Mouse (Mus musculus): ENCODE data around the gene Armc2. TPM values are rescaled to one million over a fixed set of nuclear protein-coding genes. Genes with fewer than 3 reads are reported as not detected.
"Not testable (repeated sequence)": the region's sequence is repeated elsewhere in the genome, so short reads cannot be mapped to it uniquely, and the experiment has no call there.

Gene Armc2
- polyA plus RNA-seq, 1 experiment: 15.9 TPM

- H3K36me3 ChIP-seq (ENCODE audit: control insufficient read depth, insufficient read depth, low read length): no peaks in the 10 kb centered on the region
- TF ChIP-seq POLR2A (IDR thresholded peaks at IDR 0.05; ENCODE audit: control insufficient read depth, low read depth, low read length): no peak
- TF ChIP-seq CTCF (IDR thresholded peaks at IDR 0.05; ENCODE audit: control insufficient read depth, insufficient read depth, insufficient replicate concordance, low read depth, low read length): no peak
- no peaks in the 10 kb centered on the region for H3K4me1 ChIP-seq (ENCODE audit: control insufficient read depth, insufficient read depth, low read length)
- H3K4me3 ChIP-seq (ENCODE audit: control insufficient read depth, low read depth, low read length): no peak overlapping the region
- H3K27me3 ChIP-seq (ENCODE audit: control insufficient read depth, insufficient read depth, low read length): no peaks in the 10 kb centered on the region
- H3K27ac ChIP-seq (ENCODE audit: control insufficient read depth, insufficient read depth, low read depth, low read length): no peak overlapping the region
Measured at GRCm38 (mm10) chr10:41957421-41958225, 60.6 kb downstream of the Armc2 start.

GRCm38 (mm10) chr10:41953528-41953864 is 64.7 kb downstream of the Armc2 start:
- TF ChIP-seq CTCF (IDR thresholded peaks at IDR 0.05; ENCODE audit: control insufficient read depth, insufficient read depth, insufficient replicate concordance, low read depth, low read length) (no peak), POLR2A (IDR thresholded peaks at IDR 0.05; ENCODE audit: control insufficient read depth, low read depth, low read length) (no peak)
- H3K27ac ChIP-seq (ENCODE audit: control insufficient read depth, insufficient read depth, low read depth, low read length): no peak overlapping the region
- H3K36me3 ChIP-seq (ENCODE audit: control insufficient read depth, insufficient read depth, low read length): no peaks in the 10 kb centered on the region
- no peak overlapping the region for H3K4me3 ChIP-seq (ENCODE audit: control insufficient read depth, low read depth, low read length)
- no peaks in the 10 kb centered on the region for H3K4me1 ChIP-seq (ENCODE audit: control insufficient read depth, insufficient read depth, low read length)
- H3K27me3 ChIP-seq (ENCODE audit: control insufficient read depth, insufficient read depth, low read length): no peaks in the 10 kb centered on the region

- TF ChIP-seq CTCF (IDR thresholded peaks at IDR 0.05; ENCODE audit: control insufficient read depth, insufficient read depth, insufficient replicate concordance, low read depth, low read length) (no peak), POLR2A (IDR thresholded peaks at IDR 0.05; ENCODE audit: control insufficient read depth, low read depth, low read length) (no peak)
- Histone ChIP-seq H3K4me3 (ENCODE audit: control insufficient read depth, low read depth, low read length) (no peak overlapping the region), H3K27ac (ENCODE audit: control insufficient read depth, insufficient read depth, low read depth, low read length) (no peak overlapping the region), H3K27me3 (ENCODE audit: control insufficient read depth, insufficient read depth, low read length) (no peaks in the 10 kb centered on the region), H3K36me3 (ENCODE audit: control insufficient read depth, insufficient read depth, low read length) (no peaks in the 10 kb centered on the region), H3K4me1 (ENCODE audit: control insufficient read depth, insufficient read depth, low read length) (no peaks in the 10 kb centered on the region)
Measured at GRCm38 (mm10) chr10:41952850-41953527, 65.3 kb downstream of the Armc2 start.

- H3K36me3 ChIP-seq (ENCODE audit: control insufficient read depth, insufficient read depth, low read length); H3K4me1 ChIP-seq (ENCODE audit: control insufficient read depth, insufficient read depth, low read length); H3K27me3 ChIP-seq (ENCODE audit: control insufficient read depth, insufficient read depth, low read length); H3K4me3 ChIP-seq (ENCODE audit: control insufficient read depth, low read depth, low read length); H3K27ac ChIP-seq (ENCODE audit: control insufficient read depth, insufficient read depth, low read depth, low read length): not testable (repeated sequence)
Measured at GRCm38 (mm10) chr10:41952354-41952753, 65.9 kb downstream of the Armc2 start.

- no peak for TF ChIP-seq POLR2A (IDR thresholded peaks at IDR 0.05; ENCODE audit: control insufficient read depth, low read depth, low read length)
- no peak for TF ChIP-seq CTCF (IDR thresholded peaks at IDR 0.05; ENCODE audit: control insufficient read depth, insufficient read depth, insufficient replicate concordance, low read depth, low read length)
- Histone ChIP-seq H3K27ac (ENCODE audit: control insufficient read depth, insufficient read depth, low read depth, low read length) (no peak overlapping the region), H3K4me3 (ENCODE audit: control insufficient read depth, low read depth, low read length) (no peak overlapping the region), H3K4me1 (ENCODE audit: control insufficient read depth, insufficient read depth, low read length) (peaks cover 4% of the 10 kb centered on the region), H3K36me3 (ENCODE audit: control insufficient read depth, insufficient read depth, low read length) (no peaks in the 10 kb centered on the region), H3K27me3 (ENCODE audit: control insufficient read depth, insufficient read depth, low read length) (no peaks in the 10 kb centered on the region)
Measured at GRCm38 (mm10) chr10:41939090-41939489, 79.2 kb downstream of the Armc2 start.

GRCm38 (mm10) chr10:41937176-41937575 is 81.1 kb downstream of the Armc2 start:
- Histone ChIP-seq H3K4me1 (ENCODE audit: control insufficient read depth, insufficient read depth, low read length) (peaks cover 6% of the 10 kb centered on the region), H3K4me3 (ENCODE audit: control insufficient read depth, low read depth, low read length) (no peak overlapping the region), H3K36me3 (ENCODE audit: control insufficient read depth, insufficient read depth, low read length) (no peaks in the 10 kb centered on the region), H3K27ac (ENCODE audit: control insufficient read depth, insufficient read depth, low read depth, low read length) (no peak overlapping the region), H3K27me3 (ENCODE audit: control insufficient read depth, insufficient read depth, low read length) (no peaks in the 10 kb centered on the region)
- TF ChIP-seq CTCF (IDR thresholded peaks at IDR 0.05; ENCODE audit: control insufficient read depth, insufficient read depth, insufficient replicate concordance, low read depth, low read length): no peak
- TF ChIP-seq POLR2A (IDR thresholded peaks at IDR 0.05; ENCODE audit: control insufficient read depth, low read depth, low read length): no peak

GRCm38 (mm10) chr10:41936100-41936499 is 82.1 kb downstream of the Armc2 start:
- Histone ChIP-seq H3K4me1 (ENCODE audit: control insufficient read depth, insufficient read depth, low read length) (peaks cover 6% of the 10 kb centered on the region), H3K27ac (ENCODE audit: control insufficient read depth, insufficient read depth, low read depth, low read length) (peak overlapping the region; percentile 55), H3K4me3 (ENCODE audit: control insufficient read depth, low read depth, low read length) (no peak overlapping the region), H3K27me3 (ENCODE audit: control insufficient read depth, insufficient read depth, low read length) (no peaks in the 10 kb centered on the region), H3K36me3 (ENCODE audit: control insufficient read depth, insufficient read depth, low read length) (no peaks in the 10 kb centered on the region)
- TF ChIP-seq POLR2A (IDR thresholded peaks at IDR 0.05; ENCODE audit: control insufficient read depth, low read depth, low read length): no peak
- no peak for TF ChIP-seq CTCF (IDR thresholded peaks at IDR 0.05; ENCODE audit: control insufficient read depth, insufficient read depth, insufficient replicate concordance, low read depth, low read length)
